In genomic region chr11:36167766-36168318, GRCm38 (mm10) we compare ENCODE assay signal across 17 mouse cellular contexts.
"Had no signal": no experiment of that assay in that cellular context is flagged by ENCODE, and none has a peak within 500 bp of the region (broad histone marks: within the 10 kb centered on the region; RNA-seq: fewer than 3 reads in every experiment).

No protein-coding gene starts in this region.

- H3K9me3 ChIP-seq: midbrain, embryonic 12.5 days; neural tube, embryonic 13.5 days; neural tube, embryonic 15.5 days had no signal

- H3K9ac ChIP-seq: liver, embryonic 14.5 days; lung, embryonic 14.5 days; midbrain, embryonic 12.5 days; neural tube, embryonic 13.5 days; neural tube, embryonic 15.5 days had no signal

- H3K4me2 ChIP-seq: lung, embryonic 14.5 days; midbrain, embryonic 12.5 days; neural tube, embryonic 13.5 days; neural tube, embryonic 15.5 days had no signal

- H3K27ac ChIP-seq: liver, embryonic 14.5 days; midbrain, embryonic 12.5 days; neural tube, embryonic 13.5 days; neural tube, embryonic 15.5 days had no signal

- DNase-seq: lung, adult 18-20 months; lung, embryonic 14.5 days; lung, postnatal 10 days; midbrain, embryonic 14.5 days; retina, postnatal 1 day; right cerebral cortex, postnatal 14 days; right cerebral cortex, postnatal 4 days; spleen, adult 18-20 months; thymus, adult 18-20 months; thymus, postnatal 14 days; thymus, postnatal 36 days had no signal

- ATAC-seq: midbrain, embryonic 16.5 days had no signal

- H3K4me3 ChIP-seq: midbrain, embryonic 12.5 days; myocyte; neural tube, embryonic 13.5 days; neural tube, embryonic 15.5 days had no signal

- H3K4me1 ChIP-seq: midbrain, embryonic 12.5 days; neural tube, embryonic 15.5 days had no signal

- H3K27me3 ChIP-seq: midbrain, embryonic 12.5 days; neural tube, embryonic 13.5 days; neural tube, embryonic 15.5 days had no signal
